Mouse (Mus musculus): ENCODE data around the gene Snx3. TPM values are rescaled to one million over a fixed set of nuclear protein-coding genes. Genes with fewer than 3 reads are reported as not detected.

Snx3 gene
- polyA plus RNA-seq, 1 experiment from 2014 or later: 249 TPM

DNA sequence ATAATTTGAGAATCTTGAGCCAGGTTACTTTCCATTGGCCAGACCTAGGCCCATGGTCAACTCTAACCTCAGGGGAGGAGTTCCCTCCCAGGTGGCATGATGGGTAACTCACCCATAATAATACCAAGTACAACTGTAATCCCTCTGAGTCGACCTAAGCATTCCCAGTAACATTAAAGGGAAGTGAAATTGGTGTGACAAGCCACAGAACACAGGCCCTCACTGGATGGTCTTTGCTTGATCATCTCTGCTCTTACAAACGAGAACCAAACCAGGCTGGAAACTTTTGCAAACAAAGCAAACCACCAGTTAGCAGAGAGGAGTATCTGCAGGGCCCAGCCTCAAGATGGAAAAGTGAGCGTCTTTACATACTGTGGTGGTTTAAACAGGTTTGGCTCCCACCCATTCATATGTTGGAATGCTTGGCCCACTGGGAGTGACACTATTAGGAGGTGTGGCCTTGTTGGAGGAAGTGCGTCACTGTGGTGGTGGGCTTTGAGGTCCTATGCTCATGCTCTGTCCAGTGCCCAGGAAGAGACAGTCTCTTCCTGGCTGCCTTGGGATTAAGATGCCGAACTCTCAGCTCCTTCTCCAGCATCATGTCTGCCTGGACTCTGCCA, 57.9 kb downstream of the Snx3 start:
- no peak overlapping the region for H3K4me3 ChIP-seq (ENCODE audit: low read depth, low read length)
- 45% methylated on average over 5 of the region's 5 CpGs for WGBS (ENCODE audit: insufficient replicate concordance)
- no peak overlapping the region for H3K4me2 ChIP-seq (ENCODE audit: low read depth, low read length)
- no peaks in the 10 kb centered on the region for H3K4me1 ChIP-seq (ENCODE audit: control insufficient read depth, low read depth, low read length)
- no peak overlapping the region for H3K27ac ChIP-seq (ENCODE audit: low read length)
- H3K9me3 ChIP-seq (replicated peaks; ENCODE audit: control insufficient read depth, low read length): no peaks in the 10 kb centered on the region
- H3K27me3 ChIP-seq (ENCODE audit: control insufficient read depth, insufficient read depth, low read depth, low read length): peaks cover 23% of the 10 kb centered on the region
- ATAC-seq (ENCODE audit: low read depth): no peak
- no peaks in the 10 kb centered on the region for H3K36me3 ChIP-seq (ENCODE audit: control insufficient read depth, insufficient read depth)
- H3K9ac ChIP-seq (ENCODE audit: low read depth, low read length): no peak overlapping the region

DNA sequence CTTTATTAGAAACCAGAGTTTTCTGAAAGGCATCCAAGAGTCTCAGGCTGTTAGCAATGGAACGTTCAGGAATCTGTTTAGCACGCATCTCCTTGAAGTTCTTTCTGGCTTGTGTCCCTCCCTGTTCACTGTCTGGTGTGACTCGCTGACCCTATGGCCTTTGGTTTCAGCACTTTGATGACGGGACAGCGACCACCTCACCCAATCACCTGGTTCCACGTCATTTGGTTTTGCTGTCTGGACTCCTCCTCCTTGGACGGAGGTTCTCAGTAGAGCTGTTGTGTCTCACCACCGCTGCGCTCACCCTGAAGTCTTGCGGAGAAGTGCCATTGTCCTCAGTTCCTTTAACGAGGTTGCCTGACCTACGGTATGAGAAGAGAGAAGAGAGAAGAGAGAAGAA, 60.4 kb downstream of the Snx3 start:
- peaks cover 45% of the 10 kb centered on the region for H3K27me3 ChIP-seq (ENCODE audit: control insufficient read depth, insufficient read depth, low read depth, low read length)
- ATAC-seq (ENCODE audit: low read depth): no peak
- WGBS (ENCODE audit: insufficient replicate concordance): 2% methylated on average over 12 of the region's 12 CpGs
- no peak overlapping the region for H3K9ac ChIP-seq (ENCODE audit: low read depth, low read length)
- H3K4me2 ChIP-seq (ENCODE audit: low read depth, low read length): no peak overlapping the region
- H3K4me3 ChIP-seq (ENCODE audit: low read depth, low read length): no peak overlapping the region
- no peaks in the 10 kb centered on the region for H3K9me3 ChIP-seq (replicated peaks; ENCODE audit: control insufficient read depth, low read length)
- no peaks in the 10 kb centered on the region for H3K36me3 ChIP-seq (ENCODE audit: control insufficient read depth, insufficient read depth)
- H3K4me1 ChIP-seq (ENCODE audit: control insufficient read depth, low read depth, low read length): no peaks in the 10 kb centered on the region
- no peak overlapping the region for H3K27ac ChIP-seq (ENCODE audit: low read length)

- Histone ChIP-seq H3K27ac (ENCODE audit: low read length) (no peak overlapping the region), H3K9ac (ENCODE audit: low read depth, low read length) (no peak overlapping the region), H3K9me3 (replicated peaks; ENCODE audit: control insufficient read depth, low read length) (no peaks in the 10 kb centered on the region), H3K4me1 (ENCODE audit: control insufficient read depth, low read depth, low read length) (no peaks in the 10 kb centered on the region), H3K27me3 (ENCODE audit: control insufficient read depth, insufficient read depth, low read depth, low read length) (peaks cover 90% of the 10 kb centered on the region), H3K36me3 (ENCODE audit: control insufficient read depth, insufficient read depth) (no peaks in the 10 kb centered on the region), H3K4me3 (ENCODE audit: low read depth, low read length) (no peak overlapping the region), H3K4me2 (ENCODE audit: low read depth, low read length) (no peak overlapping the region)
- no peak for ATAC-seq (ENCODE audit: low read depth)
- 3% methylated on average over 20 of the region's 20 CpGs for WGBS (ENCODE audit: insufficient replicate concordance)
Observed at GRCm38 (mm10) chr10:42572567-42572966, 70.7 kb downstream of the Snx3 start.

DNA sequence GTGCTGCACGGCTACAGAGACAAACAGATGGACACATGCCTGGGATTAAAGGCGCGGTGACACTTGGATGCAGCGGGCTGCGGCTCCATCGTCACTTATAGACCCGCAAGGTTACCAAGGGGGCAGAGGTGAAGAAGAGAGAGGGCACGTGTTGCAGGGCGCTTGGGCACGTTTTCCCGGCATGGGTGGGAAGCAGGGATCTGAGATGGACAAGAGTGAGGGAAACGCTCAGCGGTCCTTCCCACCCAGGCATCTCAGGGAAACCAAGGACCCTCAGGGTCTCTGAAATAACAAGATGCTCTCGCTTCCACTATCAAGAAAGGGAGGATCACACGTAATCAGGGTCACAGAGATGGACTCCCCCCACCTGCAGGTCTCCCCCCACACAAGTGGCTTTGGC, 71.1 kb downstream of the Snx3 start:
- Histone ChIP-seq H3K4me1 (ENCODE audit: control insufficient read depth, low read depth, low read length) (no peaks in the 10 kb centered on the region), H3K27me3 (ENCODE audit: control insufficient read depth, insufficient read depth, low read depth, low read length) (peaks cover 91% of the 10 kb centered on the region), H3K4me2 (ENCODE audit: low read depth, low read length) (no peak overlapping the region), H3K4me3 (ENCODE audit: low read depth, low read length) (no peak overlapping the region), H3K27ac (ENCODE audit: low read length) (no peak overlapping the region), H3K9me3 (replicated peaks; ENCODE audit: control insufficient read depth, low read length) (no peaks in the 10 kb centered on the region), H3K36me3 (ENCODE audit: control insufficient read depth, insufficient read depth) (no peaks in the 10 kb centered on the region), H3K9ac (ENCODE audit: low read depth, low read length) (no peak overlapping the region)
- ATAC-seq (ENCODE audit: low read depth): no peak
- WGBS (ENCODE audit: insufficient replicate concordance): 3% methylated on average over 15 of the region's 15 CpGs

DNA sequence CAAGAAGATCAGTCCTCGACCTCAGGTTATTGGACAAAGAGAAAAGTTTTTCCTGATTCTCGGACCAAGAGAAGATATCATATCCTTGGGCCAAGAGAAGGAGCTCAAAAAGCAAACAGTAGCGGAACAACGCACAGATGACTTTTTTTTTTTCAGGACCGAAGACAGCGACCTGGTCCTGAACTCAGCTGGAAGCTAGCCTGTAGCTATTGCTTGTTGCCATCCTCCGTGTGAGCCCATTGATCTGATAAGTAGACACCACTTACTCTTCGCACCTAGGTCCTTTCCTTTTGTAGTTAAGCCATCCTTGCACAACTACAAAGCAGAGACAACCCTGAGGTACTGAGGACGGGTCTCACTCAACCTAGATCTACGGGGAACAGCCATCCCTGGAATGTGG, 72.8 kb downstream of the Snx3 start:
- Histone ChIP-seq H3K4me1 (ENCODE audit: control insufficient read depth, low read depth, low read length) (no peaks in the 10 kb centered on the region), H3K4me2 (ENCODE audit: low read depth, low read length) (no peak overlapping the region), H3K9ac (ENCODE audit: low read depth, low read length) (no peak overlapping the region), H3K27me3 (ENCODE audit: control insufficient read depth, insufficient read depth, low read depth, low read length) (peaks cover 95% of the 10 kb centered on the region), H3K27ac (ENCODE audit: low read length) (no peak overlapping the region), H3K36me3 (ENCODE audit: control insufficient read depth, insufficient read depth) (no peaks in the 10 kb centered on the region), H3K9me3 (replicated peaks; ENCODE audit: control insufficient read depth, low read length) (no peaks in the 10 kb centered on the region), H3K4me3 (ENCODE audit: low read depth, low read length) (no peak overlapping the region)
- 4% methylated on average over 10 of the region's 10 CpGs for WGBS (ENCODE audit: insufficient replicate concordance)
- no peak for ATAC-seq (ENCODE audit: low read depth)

DNA sequence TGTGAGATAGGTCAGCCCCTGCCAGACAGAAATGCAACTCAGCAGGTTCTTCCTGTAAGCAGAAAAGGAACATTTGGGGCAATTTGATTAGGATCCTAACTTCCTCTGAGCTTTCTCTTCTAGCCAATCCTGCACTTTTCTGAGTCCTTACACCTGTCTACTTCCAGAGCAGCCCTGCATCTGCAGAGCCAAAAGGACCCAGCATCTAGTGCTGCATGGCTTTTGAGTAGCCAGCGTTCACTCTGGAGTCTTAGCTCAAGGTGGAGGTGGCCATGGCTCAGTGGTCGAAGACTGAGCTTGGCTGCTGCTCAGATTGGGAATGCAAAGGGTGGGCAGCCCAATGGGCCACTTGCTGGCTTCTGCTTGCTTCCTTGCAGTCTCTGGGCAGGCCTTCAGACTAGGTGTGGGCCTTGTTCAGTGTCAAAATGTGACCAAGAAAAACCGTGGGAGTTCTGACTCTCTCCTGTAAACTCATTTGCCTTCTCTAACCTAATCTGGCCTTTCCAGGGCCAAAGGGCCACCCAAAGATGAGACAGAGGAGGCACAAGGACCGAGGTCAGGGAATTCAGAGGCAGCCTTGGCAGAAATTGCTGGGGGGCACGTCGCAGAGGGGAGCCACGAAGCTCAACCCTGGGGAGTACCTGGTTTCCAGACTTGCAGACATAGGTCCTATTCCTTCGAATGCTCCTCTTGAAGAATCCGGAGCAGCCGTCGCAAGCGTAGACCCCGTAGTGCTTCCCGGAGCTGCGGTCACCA, 75.9 kb downstream of the Snx3 start:
- Histone ChIP-seq H3K4me2 (ENCODE audit: low read depth, low read length) (no peak overlapping the region), H3K27me3 (ENCODE audit: control insufficient read depth, insufficient read depth, low read depth, low read length) (peaks cover 98% of the 10 kb centered on the region), H3K27ac (ENCODE audit: low read length) (no peak overlapping the region), H3K4me3 (ENCODE audit: low read depth, low read length) (no peak overlapping the region), H3K4me1 (ENCODE audit: control insufficient read depth, low read depth, low read length) (no peaks in the 10 kb centered on the region; the same call in 1 of the 2 replicates), H3K9me3 (replicated peaks; ENCODE audit: control insufficient read depth, low read length) (no peaks in the 10 kb centered on the region), H3K9ac (ENCODE audit: low read depth, low read length) (no peak overlapping the region), H3K36me3 (ENCODE audit: control insufficient read depth, insufficient read depth) (no peaks in the 10 kb centered on the region)
- no peak for ATAC-seq (ENCODE audit: low read depth)
- WGBS (ENCODE audit: insufficient replicate concordance): 3% methylated on average over 15 of the region's 15 CpGs

DNA sequence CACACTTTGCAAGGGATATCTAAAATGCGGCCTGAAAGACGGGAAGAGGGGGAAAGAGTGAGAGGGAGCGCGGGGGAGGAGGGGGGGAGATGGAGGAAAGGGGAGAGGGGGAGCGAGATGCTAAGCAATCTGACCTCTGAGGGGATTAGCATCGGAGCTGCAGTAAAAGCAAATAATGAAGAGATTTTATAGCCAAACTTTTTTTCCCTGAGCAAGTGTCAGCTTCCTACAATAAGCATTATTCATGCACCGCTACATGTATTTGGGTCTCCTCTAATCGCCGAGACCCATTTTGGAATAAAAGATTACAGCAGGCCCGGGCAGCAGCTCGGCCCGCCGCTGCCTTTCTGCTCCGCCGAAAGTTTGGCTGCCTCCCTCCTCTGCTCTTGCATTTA, 76.4 kb downstream of the Snx3 start:
- WGBS (ENCODE audit: insufficient replicate concordance): 3% methylated on average over 15 of the region's 15 CpGs
- H3K4me2 ChIP-seq (ENCODE audit: low read depth, low read length): no peak overlapping the region
- no peaks in the 10 kb centered on the region for H3K9me3 ChIP-seq (replicated peaks; ENCODE audit: control insufficient read depth, low read length)
- H3K27ac ChIP-seq (ENCODE audit: low read length): no peak overlapping the region
- H3K4me1 ChIP-seq (ENCODE audit: control insufficient read depth, low read depth, low read length): no peaks in the 10 kb centered on the region; the same call in 1 of the 2 replicates
- H3K27me3 ChIP-seq (ENCODE audit: control insufficient read depth, insufficient read depth, low read depth, low read length): peaks cover 98% of the 10 kb centered on the region
- no peak for ATAC-seq (ENCODE audit: low read depth)
- no peak overlapping the region for H3K9ac ChIP-seq (ENCODE audit: low read depth, low read length)
- H3K36me3 ChIP-seq (ENCODE audit: control insufficient read depth, insufficient read depth): no peaks in the 10 kb centered on the region
- no peak overlapping the region for H3K4me3 ChIP-seq (ENCODE audit: low read depth, low read length)

- 3% methylated on average over 22 of the region's 22 CpGs for WGBS (ENCODE audit: insufficient replicate concordance)
- Histone ChIP-seq H3K27me3 (ENCODE audit: control insufficient read depth, insufficient read depth, low read depth, low read length) (peaks cover 98% of the 10 kb centered on the region), H3K9me3 (replicated peaks; ENCODE audit: control insufficient read depth, low read length) (no peaks in the 10 kb centered on the region), H3K4me3 (ENCODE audit: low read depth, low read length) (no peak overlapping the region), H3K27ac (ENCODE audit: low read length) (no peak overlapping the region), H3K9ac (ENCODE audit: low read depth, low read length) (no peak overlapping the region), H3K4me2 (ENCODE audit: low read depth, low read length) (no peak overlapping the region), H3K36me3 (ENCODE audit: control insufficient read depth, insufficient read depth) (no peaks in the 10 kb centered on the region), H3K4me1 (ENCODE audit: control insufficient read depth, low read depth, low read length) (no peaks in the 10 kb centered on the region; the same call in 1 of the 2 replicates)
- ATAC-seq (ENCODE audit: low read depth): no peak
Observed at GRCm38 (mm10) chr10:42578698-42579474, 77.1 kb downstream of the Snx3 start.
